Mouse (Mus musculus) G1E (cell line): Measurements from ENCODE around the gene Nacc2.

Experiments
- CTCF ChIP-seq: IDR thresholded peaks from 2 replicates; pipeline ENCODE4 v1.5.1; 2012; ENCODE audit warnings: low read depth, low read length, inconsistent platforms, mixed read lengths
- TAL1 ChIP-seq: conservative IDR thresholded peaks from 2 replicates; pipeline ENCODE4 v1.6.1; 2012; ENCODE audit warnings: low read depth, low read length, inconsistent platforms, mixed read lengths

- no peak for TF ChIP-seq CTCF
- peak; percentile 79 for TF ChIP-seq TAL1
Observed at GRCm38 (mm10) chr2:26013674-26014073, 109.3 kb downstream of the Nacc2 start.
